Comparison of ENCODE assay signal across 20 mouse cellular contexts in the genomic region with DNA sequence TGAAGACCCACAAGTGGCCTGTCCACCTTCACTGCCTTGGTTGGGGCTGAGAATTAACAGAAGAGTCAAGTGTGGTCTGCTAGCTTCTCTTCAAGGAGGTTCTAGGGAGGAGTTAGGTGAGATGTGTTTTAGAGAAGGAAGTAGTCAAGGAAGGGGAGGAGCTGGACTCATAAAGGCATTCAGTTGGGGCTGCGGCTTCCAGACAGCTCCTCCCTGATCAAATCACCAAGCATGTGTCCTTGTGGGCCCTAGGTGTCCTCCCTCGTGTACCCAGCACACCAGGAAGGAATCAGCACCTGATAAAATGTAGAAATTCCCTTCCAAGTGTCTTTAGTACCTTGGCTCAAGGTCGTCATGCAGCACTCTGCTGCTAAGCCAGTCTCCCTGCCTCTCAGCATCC. TPM values are rescaled to one million over a fixed set of nuclear protein-coding genes. Genes with fewer than 3 reads are reported as not detected.
DNase-seq lines count a peak whose midpoint lies in the region; ATAC-seq and TF ChIP-seq lines count a peak whose summit lies in the region.
"Had no signal": no experiment of that assay in that cellular context is flagged by ENCODE, and none has a peak within 500 bp of the region (broad histone marks: within the 10 kb centered on the region; RNA-seq: fewer than 3 reads in every experiment).

No protein-coding gene starts in this region.

- TF ChIP-seq POLR2A in MEL (IDR thresholded peaks at IDR 0.05; ENCODE audit: control insufficient read depth in 1 of 2, insufficient read depth in 1 of 2, low read depth in 1 of 2, low read length in 2 of 2, poor library complexity in 1 of 2) = no peak; a peak in 1 of 4 replicates

- peak; percentile 54 for DNase-seq in thymus, postnatal 0 days (ENCODE audit: low spot score)
- no peak for DNase-seq in thymus, postnatal 36 days
- DNase-seq in MEL (ENCODE audit: low read depth, low spot score) = peak; percentile 49
- peak; percentile 40 for DNase-seq in thymus, postnatal 25 days
- DNase-seq in layer of hippocampus, adult 2 months (ENCODE audit: low spot score in 2 of 2) = no peak
- no peak for DNase-seq in cerebellum, postnatal 36 days
- DNase-seq in left cerebral cortex, adult 9 months (ENCODE audit: low spot score in 2 of 2) = no peak
- DNase-seq: adrenal gland, postnatal 25 days; cerebellum, adult 9-11 months; forebrain, postnatal 0 days; heart, postnatal 14 days; right cerebral cortex, adult 18-20 months had no signal

- H3K4me3 ChIP-seq in MEL (ENCODE audit: control insufficient read depth in 1 of 2, insufficient read depth in 1 of 2, low read depth in 2 of 2, low read length in 2 of 2) = no peak overlapping the region
- no peak overlapping the region for H3K4me3 ChIP-seq in layer of hippocampus, adult 2 months
- H3K4me3 ChIP-seq: left cerebral cortex, adult 2 months; neural tube, embryonic 15.5 days had no signal

- H3K79me2 ChIP-seq in MEL (ENCODE audit: control insufficient read depth, insufficient read depth, low read length, poor library complexity) = no peaks in the 10 kb centered on the region

- no peak for TF ChIP-seq RAD21 in MEL (IDR thresholded peaks at IDR 0.05; ENCODE audit: low read depth, low read length)

- TF ChIP-seq EP300 in MEL (IDR thresholded peaks at IDR 0.05; ENCODE audit: low read depth in 1 of 2, low read length in 2 of 2) = no peak

- peaks cover 3% of the 10 kb centered on the region in 2 experiments; a peak in 2 of 4 replicates for H3K27me3 ChIP-seq in MEL (ENCODE audit: control insufficient read depth in 1 of 2, insufficient read depth in 2 of 2, low read length in 2 of 2)
- H3K27me3 ChIP-seq: neural tube, embryonic 15.5 days had no signal

- no peaks in the 10 kb centered on the region for H3K36me3 ChIP-seq in MEL (ENCODE audit: control insufficient read depth in 1 of 2, insufficient read depth in 2 of 2, low read length in 2 of 2)
- H3K36me3 ChIP-seq: neural tube, embryonic 15.5 days had no signal

- H3K4me1 ChIP-seq in MEL (ENCODE audit: control insufficient read depth in 1 of 2, insufficient read depth in 2 of 2, low read length in 2 of 2) = no peaks in the 10 kb centered on the region
- H3K4me1 ChIP-seq: neural tube, embryonic 15.5 days had no signal

- peak; percentile 41 for ATAC-seq in inflammation-experienced regulatory T-cells, adult 6 months
- ATAC-seq: forebrain, postnatal 0 days had no signal

- TF ChIP-seq CTCF in MEL (IDR thresholded peaks at IDR 0.05 in 2 of 3, conservative IDR thresholded peaks at IDR 0.05 in 1 of 3; ENCODE audit: control insufficient read depth in 1 of 3, insufficient read depth in 1 of 3, low read depth in 2 of 3, low read length in 3 of 3, poor library complexity in 1 of 3, severe bottlenecking in 1 of 3) = no peak
- TF ChIP-seq CTCF in layer of hippocampus, adult 2 months (conservative IDR thresholded peaks at IDR 0.05) = no peak

- no peak overlapping the region for H3K27ac ChIP-seq in MEL (ENCODE audit: control insufficient read depth, low read depth, low read length)
- H3K27ac ChIP-seq in layer of hippocampus, adult 2 months = no peak overlapping the region
- H3K27ac ChIP-seq: left cerebral cortex, adult 2 months; neural tube, embryonic 15.5 days had no signal

- no peak overlapping the region for H3K9ac ChIP-seq in MEL (ENCODE audit: control insufficient read depth, low read depth, low read length, poor library complexity, severe bottlenecking)
- H3K9ac ChIP-seq: forebrain, postnatal 0 days; neural tube, embryonic 15.5 days had no signal

- H3K9me3 ChIP-seq in MEL (replicated peaks; ENCODE audit: insufficient read depth, low read length) = no peaks in the 10 kb centered on the region
- H3K9me3 ChIP-seq: neural tube, embryonic 15.5 days had no signal

TF ChIP-seq in MEL, 35 proteins besides CTCF, POLR2A, EP300 and RAD21:
- TF ChIP-seq JUND (IDR thresholded peaks at IDR 0.05; ENCODE audit: low read depth, low read length) (no peak), MYB (IDR thresholded peaks at IDR 0.05; ENCODE audit: low read depth, low read length) (no peak), BHLHE40 (IDR thresholded peaks at IDR 0.05; ENCODE audit: borderline replicate concordance, low read depth, low read length) (no peak), UBTF (IDR thresholded peaks at IDR 0.05; ENCODE audit: borderline replicate concordance, insufficient read depth, low read depth, low read length) (no peak), USF1 (IDR thresholded peaks at IDR 0.05; ENCODE audit: low read depth, low read length) (no peak)

RNA-seq across cellular contexts. Expression of a gene that starts 20.8 kb away (rescaled TPM):
- polyA plus RNA-seq in thymus, postnatal 0 days (2015; fragmentation: Nextera tagmentation; extraction: Ambion mirVana) = 0.17 and 0.33 TPM in 2 replicates
- not detected in 2 replicates for total RNA-seq in MEL (2012; rRNA removed)
- polyA plus RNA-seq in MEL (2012; ENCODE audit: insufficient read depth in 1 of 2, insufficient read length in 2 of 2, low read depth in 1 of 2, low replicate concordance in 2 of 2, missing spikeins in 1 of 2) = not detected
- polyA plus RNA-seq in inflammation-experienced regulatory T-cells, adult 6 months (2017; shearing (Covaris generic)) = under 1 TPM in 2 of 3 experiments, not detected in 1; 0.23 to 0.50 TPM
- not detected for total RNA-seq in layer of hippocampus, adult 2 months (2021)
- total RNA-seq: adrenal gland, postnatal 25 days; forebrain, postnatal 0 days; gastrocnemius, adult 8-10 months; heart, postnatal 14 days; layer of hippocampus, adult 18-20 months; left cerebral cortex, adult 2 months had no signal
- polyA plus RNA-seq: embryonic facial prominence, embryonic 11.5 days; forebrain, postnatal 0 days; kidney, embryonic 14.5 days; lung, embryonic 16.5 days; neural tube, embryonic 15.5 days had no signal

RNA-seq across cellular contexts. Expression of a gene that starts 28.3 kb away (rescaled TPM):
- polyA plus RNA-seq in thymus, postnatal 0 days (2015; fragmentation: Nextera tagmentation; extraction: Ambion mirVana) = 90.8 and 112 TPM in 2 replicates
- total RNA-seq in MEL (2012; rRNA removed) = 0.20 and 0.62 TPM in 2 replicates
- polyA plus RNA-seq in MEL (2012; ENCODE audit: insufficient read depth in 1 of 2, insufficient read length in 2 of 2, low read depth in 1 of 2, low replicate concordance in 2 of 2, missing spikeins in 1 of 2) = 1 to 10 TPM in 1 of 2 experiments, not detected in 1; 5.1 TPM
- 10 to 100 TPM; 27.9 to 51.6 (median 43.6) TPM for polyA plus RNA-seq in inflammation-experienced regulatory T-cells, adult 6 months (2017; shearing (Covaris generic))
- under 1 TPM; 0.22 to 0.28 TPM for total RNA-seq in layer of hippocampus, adult 2 months (2021)
- total RNA-seq: forebrain, postnatal 0 days had no signal
- polyA plus RNA-seq: forebrain, postnatal 0 days had no signal

Comparison
In these comparisons a context has a peak if more than half of its experiments do, and no peak if none do; other contexts are left out.
1. DNase-seq: peak in thymus, postnatal 0 days (single experiment), MEL (single experiment) and thymus, postnatal 25 days (single experiment); none in thymus, postnatal 36 days (0 of 2), layer of hippocampus, adult 2 months (0 of 2), cerebellum, postnatal 36 days (0 of 2) and left cerebral cortex, adult 9 months (0 of 2).
2. RNA of a gene that starts 28.3 kb away (polyA plus RNA-seq): 90.8 to 112 TPM in thymus, postnatal 0 days and 27.9 to 51.6 TPM in inflammation-experienced regulatory T-cells, adult 6 months; 5.1 TPM in MEL; every median in the first group is over 4 times any median in the second.